Mouse (Mus musculus): ENCODE results near the gene Nubp2. TPM values are rescaled to one million over a fixed set of nuclear protein-coding genes. Genes with fewer than 3 reads are reported as not detected.
A peak's percentile ranks its signal among the peaks of the same experiment; 100 is the strongest.

The Nubp2 gene
- total and polyA plus RNA-seq, 3 experiments: 70.9 to 124 (median 89.1) TPM

- in situ Hi-C loops (cut with MboI; ENCODE audit: low pct_ligation_motif_present, low pct_unique_long_range_greater_than_20kb, low sequenced_read_pairs) (no loop called here), dilution Hi-C loops (cut with MboI; ENCODE audit: extremely low pct_ligation_motif_present, extremely low pct_unique_long_range_greater_than_20kb, low sequenced_read_pairs) (no loop called here)
- no peak for DNase-seq (ENCODE audit: extremely low read depth)
- peaks cover 16 to 50% of the 10 kb centered on the region in 2 experiments for H3K4me1 ChIP-seq (ENCODE audit: control insufficient read depth in 1 of 2, insufficient read depth in 2 of 2)
- no peak for TF ChIP-seq USF2 (conservative IDR thresholded peaks at IDR 0.05; ENCODE audit: low read depth, low read length)
- TF ChIP-seq USF1 (IDR thresholded peaks at IDR 0.05; ENCODE audit: low read depth, low read length): no peak
- TF ChIP-seq POLR2A (IDR thresholded peaks at IDR 0.05; ENCODE audit: low read depth, low read length): no peak
- no peak for TF ChIP-seq POLR2AphosphoS2 (IDR thresholded peaks at IDR 0.05; ENCODE audit: low read depth, low read length)
- no peak for TF ChIP-seq JUN (IDR thresholded peaks at IDR 0.05; ENCODE audit: insufficient read depth, low read depth, low read length)
- TF ChIP-seq TBP (conservative IDR thresholded peaks at IDR 0.05; ENCODE audit: low read depth, low read length): no peak
- TF ChIP-seq CHD1 (IDR thresholded peaks at IDR 0.05; ENCODE audit: low read depth, low read length): no peak
- no peak for TF ChIP-seq GABPA (IDR thresholded peaks at IDR 0.05; ENCODE audit: insufficient replicate concordance, low read depth, low read length)
- no peak for TF ChIP-seq SIN3A (IDR thresholded peaks at IDR 0.05; ENCODE audit: low read length)
- TF ChIP-seq PAX5 (IDR thresholded peaks at IDR 0.05; ENCODE audit: low read length): no peak
- TF ChIP-seq CHD2 (IDR thresholded peaks at IDR 0.05; ENCODE audit: low read length): no peak
- no peak for TF ChIP-seq KAT2A (IDR thresholded peaks at IDR 0.05; ENCODE audit: insufficient replicate concordance, low read length)
- H3K4me3 ChIP-seq (replicated peaks in 1 of 3; ENCODE audit: low read depth in 2 of 3, low read length in 2 of 3, poor library complexity in 1 of 3): no peak overlapping the region
- no peak overlapping the region for H3K9ac ChIP-seq (ENCODE audit: insufficient read depth, low read depth)
- H3K27ac ChIP-seq (ENCODE audit: insufficient read depth, low read depth): no peak overlapping the region
- no peaks in the 10 kb centered on the region for H3K9me3 ChIP-seq (replicated peaks; ENCODE audit: low read length)
- H3K27me3 ChIP-seq (replicated peaks): peaks cover under 1% of the 10 kb centered on the region
- no peaks in the 10 kb centered on the region; the same call in 1 of the 2 replicates for H3K79me2 ChIP-seq (replicated peaks; ENCODE audit: control insufficient read depth, extremely low read depth, insufficient read depth, poor library complexity, severe bottlenecking)
- peaks cover 33 to 53% of the 10 kb centered on the region in 2 experiments for H3K36me3 ChIP-seq (replicated peaks in 1 of 2; ENCODE audit: control insufficient read depth in 1 of 2, insufficient read depth in 1 of 2, low read length in 1 of 2)
- H3K4me2 ChIP-seq (ENCODE audit: insufficient read depth, low read depth, poor library complexity, severe bottlenecking): no peak overlapping the region
Observed at GRCm38 (mm10) chr17:24856589-24856988, 29.6 kb downstream of the Nubp2 start.

- H3K4me3 ChIP-seq (replicated peaks in 1 of 3; ENCODE audit: low read depth in 2 of 3, low read length in 2 of 3, poor library complexity in 1 of 3): no peak overlapping the region
- peaks cover 7% of the 10 kb centered on the region for H3K27me3 ChIP-seq (replicated peaks)
- H3K79me2 ChIP-seq (replicated peaks; ENCODE audit: control insufficient read depth, extremely low read depth, insufficient read depth, poor library complexity, severe bottlenecking): no peaks in the 10 kb centered on the region; the same call in 1 of the 2 replicates
- no peak overlapping the region; the same call in 1 of the 2 replicates for H3K4me2 ChIP-seq (ENCODE audit: insufficient read depth, low read depth, poor library complexity, severe bottlenecking)
- TF ChIP-seq ETS1 (conservative IDR thresholded peaks at IDR 0.05; ENCODE audit: low read depth, low read length) (peak; percentile 81), RCOR1 (conservative IDR thresholded peaks at IDR 0.05; ENCODE audit: low read depth, low read length) (no peak), CTCF (conservative IDR thresholded peaks at IDR 0.05 in 1 of 2, IDR thresholded peaks at IDR 0.05 in 1 of 2; ENCODE audit: low read depth in 2 of 2, low read length in 2 of 2) (no peak), BHLHE40 (IDR thresholded peaks at IDR 0.05; ENCODE audit: low read depth, low read length) (peak; percentile 8; the same call in 1 of the 2 replicates), E2F4 (IDR thresholded peaks at IDR 0.05; ENCODE audit: insufficient replicate concordance, low read depth, low read length) (no peak), RAD21 (IDR thresholded peaks at IDR 0.05; ENCODE audit: low read depth, low read length) (no peak), IRF4 (IDR thresholded peaks at IDR 0.05; ENCODE audit: low read depth, low read length) (peak; percentile 61), EP300 (IDR thresholded peaks at IDR 0.05; ENCODE audit: low read length) (peak; percentile 31; the same call in 1 of the 2 replicates), USF1 (IDR thresholded peaks at IDR 0.05; ENCODE audit: low read depth, low read length) (0 out of 2 replicates have a peak, but pooled peaks have one; percentile 4), MEF2A (IDR thresholded peaks at IDR 0.05; ENCODE audit: borderline replicate concordance, low read depth, low read length) (peak; percentile 18; the same call in 1 of the 2 replicates), MYC (IDR thresholded peaks at IDR 0.05; ENCODE audit: low read depth, low read length) (0 out of 2 replicates have a peak, but pooled peaks have one; percentile 9)
- peaks cover 16 to 56% of the 10 kb centered on the region in 2 experiments for H3K4me1 ChIP-seq (ENCODE audit: control insufficient read depth in 1 of 2, insufficient read depth in 2 of 2)
- peaks cover 27 to 47% of the 10 kb centered on the region in 2 experiments for H3K36me3 ChIP-seq (replicated peaks in 1 of 2; ENCODE audit: control insufficient read depth in 1 of 2, insufficient read depth in 1 of 2, low read length in 1 of 2)
- H3K9me3 ChIP-seq (replicated peaks; ENCODE audit: low read length): no peaks in the 10 kb centered on the region
- H3K27ac ChIP-seq (ENCODE audit: insufficient read depth, low read depth): peak overlapping the region; percentile 12
- in situ Hi-C loops (cut with MboI; ENCODE audit: low pct_ligation_motif_present, low pct_unique_long_range_greater_than_20kb, low sequenced_read_pairs) (no loop called here), dilution Hi-C loops (cut with MboI; ENCODE audit: extremely low pct_ligation_motif_present, extremely low pct_unique_long_range_greater_than_20kb, low sequenced_read_pairs) (no loop called here)
- DNase-seq (ENCODE audit: extremely low read depth): peak; percentile 69
- no peak overlapping the region for H3K9ac ChIP-seq (ENCODE audit: insufficient read depth, low read depth)
Observed at GRCm38 (mm10) chr17:24855838-24856464, 30.2 kb downstream of the Nubp2 start.
